ENCODE assay signal across 8 mouse cellular contexts in the genomic region with DNA sequence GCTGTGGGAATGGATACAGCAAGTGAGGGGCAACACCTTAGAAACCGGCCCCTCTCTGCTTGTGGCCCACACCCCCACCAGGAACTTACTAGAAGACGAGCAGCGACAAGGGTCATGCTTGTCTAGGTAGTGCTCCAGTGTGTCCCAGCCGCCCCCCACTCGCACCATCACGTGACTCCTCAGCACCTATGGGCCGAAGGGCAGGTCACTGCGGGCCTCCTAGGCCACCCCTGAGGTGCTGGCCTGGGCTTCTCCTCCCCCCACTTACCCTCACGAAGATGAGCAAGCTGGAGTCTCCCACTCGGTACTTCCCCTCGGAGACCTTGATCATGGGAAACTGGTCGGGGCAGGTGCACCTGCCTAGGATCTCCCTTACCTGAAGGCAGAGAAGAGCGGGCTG. TPM values are rescaled to one million over a fixed set of nuclear protein-coding genes. Genes with fewer than 3 reads are reported as not detected.
A peak's percentile ranks its signal among the peaks of the same experiment; 100 is the strongest.
DNase-seq lines count a peak whose midpoint lies in the region; ATAC-seq and TF ChIP-seq lines count a peak whose summit lies in the region.

No protein-coding gene starts in this region.

- peaks cover 31% of the 10 kb centered on the region for H3K79me2 ChIP-seq in C2C12 (ENCODE audit: control insufficient read depth, insufficient read depth)

- peaks cover 16% of the 10 kb centered on the region for H3K79me3 ChIP-seq in C2C12 (ENCODE audit: low read depth)

- no peak overlapping the region for H3ac ChIP-seq in C2C12 (ENCODE audit: control insufficient read depth, insufficient read length, low read depth)

- DNase-seq in CD4-positive, CD25-positive, alpha-beta regulatory T cell, adult 2 months (ENCODE audit: low read depth, low spot score), result peak; percentile 40
- peak; percentile 24 for DNase-seq in heart, postnatal 4 days
- peak; percentile 3 for DNase-seq in lung, postnatal 25 days (ENCODE audit: low spot score)
- DNase-seq in cerebellum, adult 9-11 months, result no peak
- no peak for DNase-seq in spleen, adult 12 weeks (ENCODE audit: low spot score)

- peaks cover 16% of the 10 kb centered on the region for H3K36me3 ChIP-seq in C2C12 (ENCODE audit: control insufficient read depth, insufficient read depth)

- H3K27me3 ChIP-seq in C2C12 (ENCODE audit: control insufficient read depth, insufficient read depth, insufficient read length), result no peaks in the 10 kb centered on the region

- no peak for ATAC-seq in CD4-positive, CD25-positive, alpha-beta regulatory T cell, adult 4 months
- no peak for ATAC-seq in granulocyte monocyte progenitor cell, adult 5-6 weeks (replicated peaks; ENCODE audit: poor library complexity, severe bottlenecking)

- no peak overlapping the region for H3K4me3 ChIP-seq in C2C12 (ENCODE audit: insufficient read depth, poor library complexity, severe bottlenecking)

- TF ChIP-seq CTCF in C2C12 (IDR thresholded peaks at IDR 0.05; ENCODE audit: control insufficient read depth, insufficient read depth, insufficient read length), result no peak

TF ChIP-seq in C2C12, 6 proteins besides CTCF, POLR2A, EP300 and RAD21:
- no peak for TF ChIP-seq CEBPB (IDR thresholded peaks at IDR 0.05; ENCODE audit: low read depth)
- TF ChIP-seq USF1 (IDR thresholded peaks at IDR 0.05; ENCODE audit: low read depth), result peak; percentile 14
TF ChIP-seq in C2C12: peak in this region for 1.

RNA-seq across cellular contexts. Expression of a gene that starts 2.8 kb away (rescaled TPM):
- under 1 TPM; 0.35 to 0.71 TPM for polyA plus RNA-seq in CD4-positive, CD25-positive, alpha-beta regulatory T cell, adult 4 months (2017; shearing (Covaris generic))
- 104 TPM for polyA plus RNA-seq in C2C12 (2012; fragmentation: generic; extraction: Trizol)
- 10 to 100 TPM; 20.3 to 22.1 TPM for total RNA-seq in heart, postnatal 4 days (2021)
- 1.0 TPM in 1 of 2 replicates, not detected in the other for total RNA-seq in granulocyte monocyte progenitor cell, adult 5-6 weeks (2014; fragmentation: Nextera tagmentation)
- 1.2 and 1.3 TPM in 2 replicates for total RNA-seq in granulocyte monocyte progenitor cell, adult 5-6 weeks (2017)

RNA-seq across cellular contexts. Expression of a gene that starts 4.4 kb away (rescaled TPM):
- not detected for polyA plus RNA-seq in CD4-positive, CD25-positive, alpha-beta regulatory T cell, adult 4 months (2017; shearing (Covaris generic))
- polyA plus RNA-seq in C2C12 (2012; fragmentation: generic; extraction: Trizol), result 1.0 TPM
- total RNA-seq in heart, postnatal 4 days (2021), result 1 to 10 TPM in 1 of 2 experiments, under 1 TPM in 1; 0.41 to 1.0 TPM
- total RNA-seq in granulocyte monocyte progenitor cell, adult 5-6 weeks (2014; fragmentation: Nextera tagmentation), result not detected in 2 replicates
- total RNA-seq in granulocyte monocyte progenitor cell, adult 5-6 weeks (2017), result not detected in 2 replicates

RNA-seq across cellular contexts. Expression of a gene that starts 36.4 kb away (rescaled TPM):
- polyA plus RNA-seq in CD4-positive, CD25-positive, alpha-beta regulatory T cell, adult 4 months (2017; shearing (Covaris generic)), result 1 to 10 TPM; 2.7 to 3.7 TPM
- polyA plus RNA-seq in C2C12 (2012; fragmentation: generic; extraction: Trizol), result 12.0 TPM
- 10 to 100 TPM; 19.4 to 20.6 TPM for total RNA-seq in heart, postnatal 4 days (2021)
- 20.0 and 25.8 TPM in 2 replicates for total RNA-seq in granulocyte monocyte progenitor cell, adult 5-6 weeks (2014; fragmentation: Nextera tagmentation)
- total RNA-seq in granulocyte monocyte progenitor cell, adult 5-6 weeks (2017), result 15.7 and 42.7 TPM in 2 replicates

RNA-seq across cellular contexts. Expression of a gene that starts 36.7 kb away (rescaled TPM):
- polyA plus RNA-seq in CD4-positive, CD25-positive, alpha-beta regulatory T cell, adult 4 months (2017; shearing (Covaris generic)), result 100 to 1,000 TPM; 160 to 163 TPM
- polyA plus RNA-seq in C2C12 (2012; fragmentation: generic; extraction: Trizol), result 178 TPM
- 100 to 1,000 TPM; 247 to 254 TPM for total RNA-seq in heart, postnatal 4 days (2021)
- total RNA-seq in granulocyte monocyte progenitor cell, adult 5-6 weeks (2014; fragmentation: Nextera tagmentation), result 342 and 407 TPM in 2 replicates
- total RNA-seq in granulocyte monocyte progenitor cell, adult 5-6 weeks (2017), result 626 and 725 TPM in 2 replicates

Comparison
In these comparisons a context has a peak if more than half of its experiments do, and no peak if none do; other contexts are left out.
1. DNase-seq: peak in CD4-positive, CD25-positive, alpha-beta regulatory T cell, adult 2 months (single experiment), heart, postnatal 4 days (single experiment) and lung, postnatal 25 days (single experiment); none in cerebellum, adult 9-11 months (single experiment) and spleen, adult 12 weeks (single experiment).
2. RNA of a gene that starts 2.8 kb away (total RNA-seq): 20.3 to 22.1 TPM in heart, postnatal 4 days; 1.0 to 1.3 TPM in granulocyte monocyte progenitor cell, adult 5-6 weeks; every median in the first group is over 4 times any median in the second.